Mouse (Mus musculus) left cerebral cortex, postnatal 14 days (tissue): ENCODE data around the gene Cpt2. TPM values are rescaled to one million over a fixed set of nuclear protein-coding genes. Genes with fewer than 3 reads are reported as not detected.

ENCODE experiments used
- DNase-seq, 2 experiments: peaks; one replicate each; pipeline ENCODE4 v3.0.0; 2021 to 2022; ENCODE audit warnings: low spot score in 2 of 2, mixed read lengths in 1 of 2
- intact Hi-C: fragments of 180-260 bp; cut with DNase I; formaldehyde crosslinking; loops from one replicate; pipeline ENCODE4 v1.15.1; 2025
- long read RNA-seq, 2 experiments: library from polyadenylated mRNA; stranded (forward); transcript quantifications; one replicate each; pipeline ENCODE4 v2.0.0; 2021
- total RNA-seq, 2 experiments: library from RNA; stranded (reverse); gene quantifications; 2 replicates each; pipeline ENCODE4 v1.2.3; 2021

Cpt2 gene
- total RNA-seq, result 1 to 10 TPM; 7.6 TPM
- long read RNA-seq, experiment 1, transcript Cpt2-201 (5 exons, 2,372 nt), result major isoform, 10 of 11 reads
- long read RNA-seq, experiment 1, partial matches to known transcripts, result 0 of 11 reads
- long read RNA-seq, experiment 1, other reads (novel, unspliced or antisense), result 1 of 11 reads
- long read RNA-seq, experiment 2, transcript Cpt2-201 (5 exons, 2,372 nt), result major isoform, 13 of 15 reads
- long read RNA-seq, experiment 2, partial matches to known transcripts, result 0 of 15 reads
- long read RNA-seq, experiment 2, other reads (novel, unspliced or antisense), result 2 of 15 reads

DNA sequence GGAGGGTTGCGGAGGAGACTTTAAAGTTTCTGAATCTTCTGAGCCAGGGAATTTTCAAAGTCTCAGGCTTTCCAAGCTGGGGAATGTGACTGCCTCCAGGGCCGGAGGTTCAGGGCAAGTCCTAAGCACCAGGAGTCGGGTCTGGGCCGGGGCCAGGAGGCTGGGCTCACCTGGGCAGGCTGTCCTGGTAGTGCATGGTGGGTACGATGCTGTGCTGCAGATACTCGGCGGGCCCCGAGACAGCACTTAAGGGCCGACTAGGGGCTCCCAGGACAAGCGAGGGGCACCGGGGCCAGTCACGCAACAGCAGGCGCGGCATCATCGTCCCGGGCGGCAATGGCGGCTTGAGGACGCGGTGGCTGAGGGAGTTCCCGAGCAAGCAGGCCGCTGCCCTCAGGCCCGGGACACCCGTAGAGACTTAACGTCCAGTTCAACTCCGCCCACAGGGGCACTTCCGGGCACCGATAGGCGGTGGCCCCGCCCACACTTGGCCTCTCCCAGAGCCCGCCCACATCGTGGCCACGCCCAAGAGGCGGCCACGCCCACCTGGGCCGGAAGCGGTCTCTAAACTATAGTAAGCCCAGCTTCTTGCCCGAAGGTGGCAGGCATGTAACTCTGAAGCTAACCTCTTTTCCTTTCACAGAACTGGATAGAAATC lies at the start of gene Cpt2:
Cpt2 (minus strand) TSS at position 466 of the 658 bp plus-strand sequence.
- intact Hi-C loops, result loop anchor here (10.0 kb wide), 1 partner anchor 292 kb away; the partner anchor contains the start of gene Zyg11a

GRCm38 (mm10) chr4:107971162-107971561 lies 47.8 kb upstream of the Cpt2 start:
- DNase-seq, result no peak

More for the DNA sequence above, at the start of gene Cpt2:
- DNase-seq, result peak; percentile 76 to 85

GRCm38 (mm10) chr4:107969781-107970180 lies 46.4 kb upstream of the Cpt2 start:
- intact Hi-C loops, result no loop called here
- DNase-seq, result no peak

More at GRCm38 (mm10) chr4:107971162-107971561, 47.8 kb upstream of the Cpt2 start:
- intact Hi-C loops, result no loop called here

GRCm38 (mm10) chr4:107967966-107968682 lies 44.7 kb upstream of the Cpt2 start, which contains the start of gene Slc1a7:
Gene Slc1a7 (plus strand): TSS chr4:107968332.
- DNase-seq, result no peak
- intact Hi-C loops, result no loop called here

GRCm38 (mm10) chr4:107966416-107967109 lies 43.2 kb upstream of the Cpt2 start:
- intact Hi-C loops, result no loop called here
- DNase-seq, result no peak

- DNase-seq, result no peak
- intact Hi-C loops, result no loop called here
Observed at GRCm38 (mm10) chr4:107962792-107963191, 39.4 kb upstream of the Cpt2 start.

DNA sequence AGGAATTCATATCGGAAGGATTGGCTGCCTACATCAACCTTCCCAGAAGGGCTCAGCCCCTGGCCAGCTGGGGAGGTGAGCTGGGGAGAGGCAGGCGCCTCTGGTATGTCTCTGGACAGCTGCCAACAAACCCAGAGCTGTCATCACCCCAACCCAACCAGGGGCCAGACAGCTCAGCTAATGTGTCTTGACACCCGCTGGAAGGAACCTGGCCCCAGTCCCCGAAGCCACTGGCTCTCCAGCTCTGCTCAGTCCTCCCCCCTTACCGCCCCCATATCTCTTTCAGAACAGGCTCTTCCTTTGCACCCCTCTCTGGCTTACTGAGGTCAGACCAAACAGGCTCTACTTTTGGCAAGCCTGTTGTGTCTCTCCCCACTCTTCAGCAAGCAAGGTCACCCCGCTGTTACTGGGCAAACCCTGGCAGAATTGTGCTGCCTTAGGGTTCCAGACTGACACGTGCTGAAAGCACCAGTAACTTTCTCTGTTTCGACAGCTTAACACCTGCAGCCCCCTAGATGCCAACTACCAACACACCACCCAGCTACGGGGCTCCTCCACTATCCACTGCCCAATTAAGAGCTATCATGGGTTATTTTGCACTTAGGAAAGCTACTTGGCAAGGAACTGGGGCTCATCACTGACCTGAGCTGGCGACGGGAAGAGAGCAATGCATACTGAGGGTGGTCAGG lies 38.8 kb upstream of the Cpt2 start:
- intact Hi-C loops, result no loop called here
- DNase-seq, result no peak

- intact Hi-C loops, result no loop called here
- no peak for DNase-seq
Observed at GRCm38 (mm10) chr4:107958487-107958886, 35.1 kb upstream of the Cpt2 start.

DNA sequence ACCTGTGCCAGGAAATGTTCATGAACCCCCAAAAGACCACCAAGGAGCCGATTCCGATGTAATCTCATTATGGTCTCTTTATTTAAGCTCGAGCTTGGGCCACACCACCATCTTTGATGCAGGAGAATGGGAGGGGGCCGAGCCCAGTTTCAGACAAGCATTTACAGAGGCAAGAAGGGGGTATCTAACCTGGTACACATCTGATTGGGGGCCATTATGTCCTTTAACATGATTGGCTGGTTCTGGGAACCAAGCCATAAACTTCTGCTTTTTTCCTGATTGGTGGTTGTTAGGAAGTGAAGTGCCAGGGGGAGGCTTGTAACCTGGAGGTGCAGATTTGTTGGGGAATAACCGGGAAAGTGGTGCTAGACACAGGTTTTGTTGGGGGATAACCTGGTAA lies 32.3 kb upstream of the Cpt2 start:
- DNase-seq, result no peak
- intact Hi-C loops, result no loop called here

DNA sequence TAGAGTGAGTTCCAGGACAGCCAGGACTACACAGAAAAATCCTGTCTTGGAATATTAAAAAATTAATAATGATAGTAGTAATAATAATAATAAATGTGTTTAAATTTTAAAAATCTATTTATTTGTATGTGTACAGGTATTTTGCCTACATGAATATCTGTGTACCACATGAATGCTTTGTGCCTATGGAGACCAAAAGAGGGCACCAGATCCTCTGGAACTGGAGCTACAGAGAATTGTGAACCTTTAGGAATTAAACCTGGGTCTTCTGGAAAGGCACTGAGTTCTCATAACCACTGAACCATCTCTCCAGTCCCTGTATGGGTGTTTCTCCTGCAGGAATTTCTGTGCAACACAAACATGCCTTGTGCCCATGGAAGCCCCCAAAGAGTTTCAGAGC lies 29.4 kb upstream of the Cpt2 start:
- intact Hi-C loops, result no loop called here
- no peak for DNase-seq

GRCm38 (mm10) chr4:107949918-107950317 lies 26.5 kb upstream of the Cpt2 start:
- no peak for DNase-seq
- intact Hi-C loops, result no loop called here

- no peak for DNase-seq
- intact Hi-C loops, result no loop called here
Observed at GRCm38 (mm10) chr4:107944141-107944540, 20.7 kb upstream of the Cpt2 start.

GRCm38 (mm10) chr4:107942741-107943140 lies 19.3 kb upstream of the Cpt2 start:
- DNase-seq, result no peak
- intact Hi-C loops, result no loop called here

- DNase-seq, result peak in 1 of 2 experiments; percentile 39
- intact Hi-C loops, result loop anchor here (10.0 kb wide), 1 partner anchor 387 kb away; the partner anchor contains the start of gene Coa7
Observed at GRCm38 (mm10) chr4:107938124-107938523, 14.7 kb upstream of the Cpt2 start.

- peak; percentile 76 to 83 for DNase-seq
- intact Hi-C loops, result loop anchor here (10.0 kb wide), 1 partner anchor 387 kb away; the partner anchor contains the start of gene Coa7
Observed at GRCm38 (mm10) chr4:107937338-107937737, 13.9 kb upstream of the Cpt2 start.

GRCm38 (mm10) chr4:107935254-107935653 lies 11.8 kb upstream of the Cpt2 start:
- no peak for DNase-seq
- intact Hi-C loops, result loop anchor here (10.0 kb wide), 1 partner anchor 390 kb away; the partner anchor contains the start of gene Coa7

- intact Hi-C loops, result loop anchor here (10.0 kb wide), 1 partner anchor 392 kb away; the partner anchor contains the start of gene Coa7
- DNase-seq, result no peak
Observed at GRCm38 (mm10) chr4:107933239-107933638, 9.8 kb upstream of the Cpt2 start.

DNA sequence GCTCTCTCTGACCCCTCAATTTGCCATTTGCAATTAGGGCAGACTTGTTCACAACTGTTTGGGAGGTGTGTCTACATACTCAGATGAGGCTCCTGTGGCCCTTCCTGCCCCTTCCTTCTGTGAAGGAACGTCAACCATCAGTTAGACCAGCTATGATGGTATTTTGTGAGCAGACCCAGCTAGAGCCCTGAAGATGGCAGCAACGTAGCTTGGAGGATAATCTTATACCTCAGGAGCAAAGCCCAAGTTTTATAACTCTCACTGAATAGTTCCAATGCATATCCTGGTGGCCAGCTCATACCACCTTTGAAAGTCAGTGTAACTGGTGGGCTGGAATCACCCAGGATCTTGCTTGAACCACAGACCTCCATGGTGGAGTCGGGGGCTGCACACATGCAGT lies 8.0 kb upstream of the Cpt2 start:
- peak in 1 of 2 experiments; percentile 20 for DNase-seq

GRCm38 (mm10) chr4:107928726-107929125 lies 5.3 kb upstream of the Cpt2 start:
- intact Hi-C loops, result loop anchor here (10.0 kb wide), 1 partner anchor 286 kb away; the partner anchor contains the start of gene Zyg11a

More for the DNA sequence above, 8.0 kb upstream of the Cpt2 start:
- intact Hi-C loops, result loop anchor here (10.0 kb wide), 1 partner anchor 393 kb away; the partner anchor contains the start of gene Coa7

More at GRCm38 (mm10) chr4:107928726-107929125, 5.3 kb upstream of the Cpt2 start:
- no peak for DNase-seq
